11 mouse cellular contexts compared by ENCODE assay signal in the genomic region with DNA sequence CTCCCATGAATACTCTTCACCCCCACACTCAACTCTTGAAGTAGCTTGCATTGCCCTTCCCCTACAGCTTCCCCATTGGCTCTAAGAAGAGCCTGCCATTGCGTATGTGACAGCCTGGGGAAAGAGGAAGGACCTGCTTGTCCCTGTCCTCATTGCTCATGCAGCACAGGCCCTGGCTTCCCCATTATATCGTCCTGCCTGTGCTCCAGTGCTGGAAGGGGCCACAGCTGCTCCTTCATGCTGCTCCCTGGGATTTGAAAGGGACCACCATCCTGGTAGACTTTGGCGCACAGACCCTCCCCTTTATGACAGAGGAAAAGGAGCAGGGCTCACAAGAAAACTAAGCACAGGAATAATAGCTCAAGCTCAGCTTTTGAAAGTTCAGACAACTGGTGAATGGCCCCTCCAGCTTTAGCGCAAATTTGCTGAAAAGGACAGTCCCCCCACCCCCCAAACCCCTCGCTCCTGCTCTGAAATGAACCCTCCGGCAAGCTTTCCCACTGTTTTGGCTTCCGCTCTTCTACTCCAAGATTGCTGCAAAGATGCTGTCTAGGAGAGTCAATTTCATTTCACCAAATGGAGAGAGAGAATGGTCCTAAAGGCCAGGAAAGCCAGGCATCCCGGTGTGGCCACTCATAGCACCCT. TPM values are rescaled to one million over a fixed set of nuclear protein-coding genes. Genes with fewer than 3 reads are reported as not detected.
DNase-seq lines count a peak whose midpoint lies in the region; ATAC-seq and TF ChIP-seq lines count a peak whose summit lies in the region.
"Had no signal": no experiment of that assay in that cellular context is flagged by ENCODE, and none has a peak within 500 bp of the region (broad histone marks: within the 10 kb centered on the region; RNA-seq: fewer than 3 reads in every experiment).

No protein-coding gene starts in this region.

- H3K9me3 ChIP-seq in embryonic facial prominence, embryonic 11.5 days (replicated peaks; ENCODE audit: control insufficient read depth, low read length), result no peaks in the 10 kb centered on the region
- H3K9me3 ChIP-seq in hindbrain, embryonic 15.5 days, result no peaks in the 10 kb centered on the region
- H3K9me3 ChIP-seq in kidney, embryonic 16.5 days (ENCODE audit: low read length), result no peaks in the 10 kb centered on the region
- H3K9me3 ChIP-seq: embryonic facial prominence, embryonic 15.5 days had no signal

- WGBS in embryonic facial prominence, embryonic 11.5 days, result 63% methylated on average over 8 of the region's 8 CpGs
- 29% methylated on average over 8 of the region's 8 CpGs for WGBS in hindbrain, embryonic 15.5 days
- 80% methylated on average over 8 of the region's 8 CpGs for WGBS in kidney, embryonic 16.5 days

- no peak overlapping the region; the same call in 1 of the 2 replicates for H3K9ac ChIP-seq in embryonic facial prominence, embryonic 11.5 days (replicated peaks; ENCODE audit: low read length)
- H3K9ac ChIP-seq in hindbrain, embryonic 15.5 days, result no peak overlapping the region
- no peak overlapping the region for H3K9ac ChIP-seq in kidney, embryonic 16.5 days (replicated peaks; ENCODE audit: low read length)
- H3K9ac ChIP-seq: embryonic facial prominence, embryonic 15.5 days had no signal

- TF ChIP-seq CTCF in bone marrow macrophage, adult 2 months (IDR thresholded peaks at IDR 0.05; ENCODE audit: low read depth, low read length), result no peak

- peak overlapping the region; percentile 43 for H3K27ac ChIP-seq in bone marrow macrophage, adult 2 months (ENCODE audit: insufficient read depth, low read depth, low read length)
- no peak overlapping the region for H3K27ac ChIP-seq in embryonic facial prominence, embryonic 11.5 days (replicated peaks; ENCODE audit: low read depth, low read length)
- peak overlapping the region; percentile 57 for H3K27ac ChIP-seq in hindbrain, embryonic 15.5 days (replicated peaks)
- no peak overlapping the region for H3K27ac ChIP-seq in kidney, embryonic 16.5 days (ENCODE audit: low read length)
- H3K27ac ChIP-seq: embryonic facial prominence, embryonic 15.5 days had no signal

- H3K27me3 ChIP-seq in embryonic facial prominence, embryonic 11.5 days (ENCODE audit: control insufficient read depth, insufficient read depth, low read length), result no peaks in the 10 kb centered on the region
- H3K27me3 ChIP-seq in hindbrain, embryonic 15.5 days, result no peaks in the 10 kb centered on the region
- H3K27me3 ChIP-seq in kidney, embryonic 16.5 days (ENCODE audit: insufficient read depth, low read length), result no peaks in the 10 kb centered on the region
- H3K27me3 ChIP-seq: embryonic facial prominence, embryonic 15.5 days had no signal

- H3K36me3 ChIP-seq in embryonic facial prominence, embryonic 11.5 days (replicated peaks; ENCODE audit: control insufficient read depth, insufficient read depth, low read depth, low read length), result no peaks in the 10 kb centered on the region
- H3K36me3 ChIP-seq in hindbrain, embryonic 15.5 days, result no peaks in the 10 kb centered on the region
- no peaks in the 10 kb centered on the region for H3K36me3 ChIP-seq in kidney, embryonic 16.5 days (ENCODE audit: insufficient read depth, low read length)
- H3K36me3 ChIP-seq: embryonic facial prominence, embryonic 15.5 days had no signal

- no peak overlapping the region for H3K4me3 ChIP-seq in bone marrow macrophage, adult 2 months (ENCODE audit: insufficient read depth, low read length)
- no peak overlapping the region for H3K4me3 ChIP-seq in embryonic facial prominence, embryonic 11.5 days (ENCODE audit: low read depth, low read length)
- no peak overlapping the region for H3K4me3 ChIP-seq in hindbrain, embryonic 15.5 days
- H3K4me3 ChIP-seq in kidney, embryonic 16.5 days (ENCODE audit: low read length), result no peak overlapping the region
- H3K4me3 ChIP-seq: embryonic facial prominence, embryonic 15.5 days had no signal

- ATAC-seq in embryonic facial prominence, embryonic 11.5 days (replicated peaks; ENCODE audit: insufficient number of reproducible peaks, low FRiP score, low TSS enrichment, low read depth), result peak; percentile 81; the same call in 1 of the 2 replicates
- ATAC-seq in hindbrain, embryonic 15.5 days (ENCODE audit: low FRiP score, low read depth), result peak; percentile 78
- no peak for ATAC-seq in kidney, embryonic 16.5 days (ENCODE audit: low FRiP score, low TSS enrichment)
- ATAC-seq: inflammation-experienced regulatory T-cells, adult 6 months; Patski had no signal

- peaks cover 43% of the 10 kb centered on the region for H3K4me1 ChIP-seq in bone marrow macrophage, adult 2 months (ENCODE audit: control insufficient read depth, insufficient read depth, low read length)
- peaks cover 3% of the 10 kb centered on the region; the same call in 1 of the 2 replicates for H3K4me1 ChIP-seq in embryonic facial prominence, embryonic 11.5 days (ENCODE audit: control insufficient read depth, insufficient read depth, low read length)
- H3K4me1 ChIP-seq in hindbrain, embryonic 15.5 days (replicated peaks), result peaks cover 24% of the 10 kb centered on the region
- H3K4me1 ChIP-seq in kidney, embryonic 16.5 days (ENCODE audit: insufficient read depth, low read length), result no peaks in the 10 kb centered on the region

- H3K4me2 ChIP-seq in embryonic facial prominence, embryonic 11.5 days (ENCODE audit: low read depth, low read length), result no peak overlapping the region
- peak overlapping the region; percentile 18 for H3K4me2 ChIP-seq in hindbrain, embryonic 15.5 days
- H3K4me2 ChIP-seq in kidney, embryonic 16.5 days (replicated peaks; ENCODE audit: low read depth, low read length), result no peak overlapping the region
- H3K4me2 ChIP-seq: embryonic facial prominence, embryonic 15.5 days had no signal

- peak; percentile 34 for DNase-seq in embryonic facial prominence, embryonic 11.5 days (ENCODE audit: low spot score)
- DNase-seq in neural tube, embryonic 10.5 days (ENCODE audit: extremely low spot score, low spot score), result peak; percentile 23
- DNase-seq in ovary, postnatal 10 days (ENCODE audit: low spot score), result no peak
- no peak for DNase-seq in testis, postnatal 14 days (ENCODE audit: low spot score)
- DNase-seq: left cerebral cortex, postnatal 4 days had no signal

- no peak for TF ChIP-seq POLR2A in bone marrow macrophage, adult 2 months (IDR thresholded peaks at IDR 0.05; ENCODE audit: borderline replicate concordance, low read depth, low read length)

RNA-seq across cellular contexts. Expression of gene Iqgap2, which starts 22.7 kb away (rescaled TPM):
- 43.3 and 48.2 TPM in 2 replicates for polyA plus RNA-seq in bone marrow macrophage, adult 2 months (2012; ENCODE audit: insufficient read depth, insufficient read length, missing spikeins)
- polyA plus RNA-seq in embryonic facial prominence, embryonic 11.5 days (2014; fragmentation: Nextera tagmentation; extraction: Ambion mirVana), result 15.6 and 16.3 TPM in 2 replicates
- polyA plus RNA-seq in hindbrain, embryonic 15.5 days (2015; fragmentation: Nextera tagmentation; extraction: Ambion mirVana), result 4.2 and 4.3 TPM in 2 replicates
- 10.5 and 11.2 TPM in 2 replicates for polyA plus RNA-seq in kidney, embryonic 16.5 days (2015; fragmentation: Nextera tagmentation; extraction: Ambion mirVana)

Comparison
In these comparisons a context has a peak if more than half of its experiments do, and no peak if none do; other contexts are left out.
1. H3K27ac ChIP-seq: peak in bone marrow macrophage, adult 2 months (single experiment) and hindbrain, embryonic 15.5 days (single experiment); none in embryonic facial prominence, embryonic 11.5 days (single experiment) and kidney, embryonic 16.5 days (single experiment).
2. DNase-seq: peak in embryonic facial prominence, embryonic 11.5 days (single experiment) and neural tube, embryonic 10.5 days (single experiment); none in ovary, postnatal 10 days (single experiment) and testis, postnatal 14 days (single experiment).